Mouse (Mus musculus) E14TG2a.4 (cell line): Measurements from ENCODE around the gene Fermt2.

ENCODE experiments used
- CTCF ChIP-seq: conservative IDR thresholded peaks from 2 replicates; pipeline ENCODE4 v1.5.1; 2014; ENCODE audit warnings: low read length
- NANOG ChIP-seq: IDR thresholded peaks from 2 replicates; pipeline ENCODE4 v1.6.1; 2014; ENCODE audit warnings: borderline replicate concordance, low read length, mixed read lengths
- POU5F1 ChIP-seq: IDR thresholded peaks from 2 replicates; pipeline ENCODE4 v1.6.1; 2014; ENCODE audit warnings: low read length, borderline replicate concordance

- no peak for TF ChIP-seq CTCF
- TF ChIP-seq NANOG: no peak
- no peak for TF ChIP-seq POU5F1
Measured at GRCm38 (mm10) chr14:45544026-45544425, 14.1 kb upstream of the Fermt2 start.
